Mouse (Mus musculus): ENCODE measurements around the gene Cphx3. TPM values are rescaled to one million over a fixed set of nuclear protein-coding genes. Genes with fewer than 3 reads are reported as not detected.
"Not testable (repeated sequence)": the region's sequence is repeated elsewhere in the genome, so short reads cannot be mapped to it uniquely, and the experiment has no call there.

Gene Cphx3
- polyA plus RNA-seq, 1 experiment from 2014 or later: not detected

GRCm38 (mm10) chr14:26156032-26156431, 73.9 kb downstream of the Cphx3 start:
- not testable (repeated sequence) for H3K27me3 ChIP-seq (ENCODE audit: control insufficient read depth, insufficient read depth, low read length); H3K27ac ChIP-seq (ENCODE audit: low read depth, low read length); H3K4me1 ChIP-seq (ENCODE audit: control insufficient read depth, insufficient read depth, low read length); H3K4me3 ChIP-seq (ENCODE audit: low read depth, low read length); ATAC-seq (ENCODE audit: low FRiP score); DNase-seq (ENCODE audit: low spot score, missing footprints); H3K9me3 ChIP-seq (ENCODE audit: control insufficient read depth, low read length); H3K36me3 ChIP-seq (ENCODE audit: control insufficient read depth, insufficient read depth, low read length); H3K9ac ChIP-seq (ENCODE audit: low read length); H3K4me2 ChIP-seq
- WGBS: no CpG with 5 or more reads among the region's 7 CpGs

- H3K4me3 ChIP-seq (ENCODE audit: low read depth, low read length); H3K27ac ChIP-seq (ENCODE audit: low read depth, low read length); H3K36me3 ChIP-seq (ENCODE audit: control insufficient read depth, insufficient read depth, low read length); H3K4me2 ChIP-seq; DNase-seq (ENCODE audit: low spot score, missing footprints); H3K4me1 ChIP-seq (ENCODE audit: control insufficient read depth, insufficient read depth, low read length); H3K27me3 ChIP-seq (ENCODE audit: control insufficient read depth, insufficient read depth, low read length); H3K9me3 ChIP-seq (ENCODE audit: control insufficient read depth, low read length); ATAC-seq (ENCODE audit: low FRiP score); H3K9ac ChIP-seq (ENCODE audit: low read length): not testable (repeated sequence)
- no CpG with 5 or more reads among the region's 9 CpGs for WGBS
These were observed 79.1 kb downstream of the Cphx3 start for GRCm38 (mm10) chr14:26161156-26161555.

GRCm38 (mm10) chr14:26162423-26162822, 80.3 kb downstream of the Cphx3 start:
- H3K9ac ChIP-seq (ENCODE audit: low read length); H3K9me3 ChIP-seq (ENCODE audit: control insufficient read depth, low read length); H3K27ac ChIP-seq (ENCODE audit: low read depth, low read length); H3K27me3 ChIP-seq (ENCODE audit: control insufficient read depth, insufficient read depth, low read length); H3K4me2 ChIP-seq; ATAC-seq (ENCODE audit: low FRiP score); DNase-seq (ENCODE audit: low spot score, missing footprints); H3K4me1 ChIP-seq (ENCODE audit: control insufficient read depth, insufficient read depth, low read length); H3K36me3 ChIP-seq (ENCODE audit: control insufficient read depth, insufficient read depth, low read length); H3K4me3 ChIP-seq (ENCODE audit: low read depth, low read length): not testable (repeated sequence)
- WGBS: no CpG with 5 or more reads among the region's 5 CpGs

- not testable (repeated sequence) for H3K9me3 ChIP-seq (ENCODE audit: control insufficient read depth, low read length); H3K27me3 ChIP-seq (ENCODE audit: control insufficient read depth, insufficient read depth, low read length); H3K4me2 ChIP-seq; ATAC-seq (ENCODE audit: low FRiP score); DNase-seq (ENCODE audit: low spot score, missing footprints); H3K27ac ChIP-seq (ENCODE audit: low read depth, low read length); H3K4me3 ChIP-seq (ENCODE audit: low read depth, low read length); H3K36me3 ChIP-seq (ENCODE audit: control insufficient read depth, insufficient read depth, low read length); H3K4me1 ChIP-seq (ENCODE audit: control insufficient read depth, insufficient read depth, low read length); H3K9ac ChIP-seq (ENCODE audit: low read length)
- WGBS: no CpG with 5 or more reads among the region's 12 CpGs
These were observed 83.2 kb downstream of the Cphx3 start for GRCm38 (mm10) chr14:26165266-26165665.

- not testable (repeated sequence) for H3K4me1 ChIP-seq (ENCODE audit: control insufficient read depth, insufficient read depth, low read length); H3K4me3 ChIP-seq (ENCODE audit: low read depth, low read length); H3K9me3 ChIP-seq (ENCODE audit: control insufficient read depth, low read length); H3K27ac ChIP-seq (ENCODE audit: low read depth, low read length); ATAC-seq (ENCODE audit: low FRiP score); DNase-seq (ENCODE audit: low spot score, missing footprints); H3K27me3 ChIP-seq (ENCODE audit: control insufficient read depth, insufficient read depth, low read length); H3K9ac ChIP-seq (ENCODE audit: low read length); H3K36me3 ChIP-seq (ENCODE audit: control insufficient read depth, insufficient read depth, low read length); H3K4me2 ChIP-seq
- no CpG with 5 or more reads among the region's 3 CpGs for WGBS
These were observed 91.9 kb downstream of the Cphx3 start for GRCm38 (mm10) chr14:26173955-26174354.

- not testable (repeated sequence) for H3K9ac ChIP-seq (ENCODE audit: low read length); DNase-seq (ENCODE audit: low spot score, missing footprints); H3K4me2 ChIP-seq; ATAC-seq (ENCODE audit: low FRiP score); H3K27me3 ChIP-seq (ENCODE audit: control insufficient read depth, insufficient read depth, low read length); H3K9me3 ChIP-seq (ENCODE audit: control insufficient read depth, low read length); H3K4me1 ChIP-seq (ENCODE audit: control insufficient read depth, insufficient read depth, low read length); H3K4me3 ChIP-seq (ENCODE audit: low read depth, low read length); H3K27ac ChIP-seq (ENCODE audit: low read depth, low read length); H3K36me3 ChIP-seq (ENCODE audit: control insufficient read depth, insufficient read depth, low read length)
- WGBS: no CpG with 5 or more reads among the region's 6 CpGs
These were observed 92.9 kb downstream of the Cphx3 start for GRCm38 (mm10) chr14:26175028-26175427.

GRCm38 (mm10) chr14:26181660-26182059, 99.6 kb downstream of the Cphx3 start:
- not testable (repeated sequence) for H3K36me3 ChIP-seq (ENCODE audit: control insufficient read depth, insufficient read depth, low read length); H3K27me3 ChIP-seq (ENCODE audit: control insufficient read depth, insufficient read depth, low read length); H3K4me3 ChIP-seq (ENCODE audit: low read depth, low read length); H3K9ac ChIP-seq (ENCODE audit: low read length); DNase-seq (ENCODE audit: low spot score, missing footprints); H3K27ac ChIP-seq (ENCODE audit: low read depth, low read length); H3K9me3 ChIP-seq (ENCODE audit: control insufficient read depth, low read length); H3K4me1 ChIP-seq (ENCODE audit: control insufficient read depth, insufficient read depth, low read length); ATAC-seq (ENCODE audit: low FRiP score); H3K4me2 ChIP-seq
- no CpG with 5 or more reads among the region's 10 CpGs for WGBS

- no CpG with 5 or more reads among the region's 10 CpGs for WGBS
These were observed 100.3 kb downstream of the Cphx3 start, which contains the start of gene Plac9b for GRCm38 (mm10) chr14:26182380-26182779. Gene Plac9b, minus strand, starts transcription at chr14:26182480.

GRCm38 (mm10) chr14:26186638-26187037, 104.5 kb downstream of the Cphx3 start:
- ATAC-seq (ENCODE audit: low FRiP score); H3K4me2 ChIP-seq; H3K27me3 ChIP-seq (ENCODE audit: control insufficient read depth, insufficient read depth, low read length); H3K9me3 ChIP-seq (ENCODE audit: control insufficient read depth, low read length); H3K36me3 ChIP-seq (ENCODE audit: control insufficient read depth, insufficient read depth, low read length); H3K9ac ChIP-seq (ENCODE audit: low read length); H3K4me3 ChIP-seq (ENCODE audit: low read depth, low read length); H3K4me1 ChIP-seq (ENCODE audit: control insufficient read depth, insufficient read depth, low read length); DNase-seq (ENCODE audit: low spot score, missing footprints); H3K27ac ChIP-seq (ENCODE audit: low read depth, low read length): not testable (repeated sequence)
- WGBS: no CpG with 5 or more reads among the region's 9 CpGs

More at GRCm38 (mm10) chr14:26182380-26182779, 100.3 kb downstream of the Cphx3 start, which contains the start of gene Plac9b:
- ATAC-seq (ENCODE audit: low FRiP score); H3K4me2 ChIP-seq; H3K4me3 ChIP-seq (ENCODE audit: low read depth, low read length); H3K9ac ChIP-seq (ENCODE audit: low read length); H3K36me3 ChIP-seq (ENCODE audit: control insufficient read depth, insufficient read depth, low read length); DNase-seq (ENCODE audit: low spot score, missing footprints); H3K4me1 ChIP-seq (ENCODE audit: control insufficient read depth, insufficient read depth, low read length); H3K9me3 ChIP-seq (ENCODE audit: control insufficient read depth, low read length); H3K27ac ChIP-seq (ENCODE audit: low read depth, low read length); H3K27me3 ChIP-seq (ENCODE audit: control insufficient read depth, insufficient read depth, low read length): not testable (repeated sequence)

- ATAC-seq (ENCODE audit: low FRiP score); DNase-seq (ENCODE audit: low spot score, missing footprints); H3K4me1 ChIP-seq (ENCODE audit: control insufficient read depth, insufficient read depth, low read length); H3K4me2 ChIP-seq; H3K27me3 ChIP-seq (ENCODE audit: control insufficient read depth, insufficient read depth, low read length); H3K9ac ChIP-seq (ENCODE audit: low read length); H3K36me3 ChIP-seq (ENCODE audit: control insufficient read depth, insufficient read depth, low read length); H3K27ac ChIP-seq (ENCODE audit: low read depth, low read length); H3K9me3 ChIP-seq (ENCODE audit: control insufficient read depth, low read length); H3K4me3 ChIP-seq (ENCODE audit: low read depth, low read length): not testable (repeated sequence)
- no CpG with 5 or more reads among the region's 8 CpGs for WGBS
These were observed 106.3 kb downstream of the Cphx3 start for GRCm38 (mm10) chr14:26188361-26188760.
